Mouse (Mus musculus) cerebellum, postnatal 10 days (tissue): ENCODE measurements at regions not wholly inside any gene's neighbourhood (a gene's known extent, or its start where the extent isn't known, plus 50 kb on each side); places are given as distances from the start of the nearest gene placed in this dataset.
"Not testable (repeated sequence)": the region's sequence is repeated elsewhere in the genome, so short reads cannot be mapped to it uniquely, and the experiment has no call there.

Source experiments
- DNase-seq, 2 experiments: peaks; one replicate each; pipeline ENCODE4 v3.0.0; 2021; ENCODE audit warnings: mixed read lengths in 2 of 2

GRCm38 (mm10) chr12:46398875-46399652, 419.7 kb downstream of the Nova1 start:
- DNase-seq, result peak; percentile 75 to 76

DNA sequence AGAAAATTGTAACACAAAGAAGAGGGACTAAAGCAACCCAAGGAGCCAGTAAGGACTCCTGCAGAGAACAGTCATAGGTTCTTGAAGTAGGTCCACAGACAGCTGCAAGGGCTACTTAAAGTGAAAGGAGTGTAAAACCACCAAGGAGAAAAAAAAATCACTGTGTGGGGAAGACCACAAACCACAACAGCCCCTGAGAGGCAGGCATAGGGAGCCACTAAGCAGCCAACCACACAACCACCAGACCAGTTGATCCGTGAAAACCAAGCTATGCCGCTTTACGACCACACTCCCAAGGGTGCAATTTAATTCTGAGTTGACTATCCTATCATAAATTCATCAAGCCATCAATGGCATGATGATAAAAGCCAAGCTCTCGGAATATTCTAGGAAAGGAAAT, 423.5 kb downstream of the Nova1 start:
- no peak for DNase-seq

DNA sequence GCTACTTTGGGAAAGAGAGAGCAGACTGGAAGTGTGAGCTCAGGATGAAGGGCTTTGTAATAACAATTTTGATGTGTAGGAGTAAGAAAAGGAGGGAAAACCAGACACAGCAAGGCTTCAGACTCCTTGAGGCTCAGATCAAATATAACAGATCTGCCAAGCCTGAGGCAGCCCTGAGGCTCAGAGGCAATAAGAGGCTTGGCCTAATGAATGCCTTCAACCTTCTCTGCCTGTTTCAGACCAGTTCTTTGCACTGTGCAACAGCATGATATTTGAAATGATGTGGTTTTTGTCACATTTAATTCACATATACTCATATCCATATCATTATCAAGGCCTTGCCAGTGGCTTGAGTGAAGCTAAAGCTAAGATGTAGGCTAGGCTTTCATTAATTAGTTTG, 425.0 kb downstream of the Nova1 start:
- DNase-seq, result no peak

DNA sequence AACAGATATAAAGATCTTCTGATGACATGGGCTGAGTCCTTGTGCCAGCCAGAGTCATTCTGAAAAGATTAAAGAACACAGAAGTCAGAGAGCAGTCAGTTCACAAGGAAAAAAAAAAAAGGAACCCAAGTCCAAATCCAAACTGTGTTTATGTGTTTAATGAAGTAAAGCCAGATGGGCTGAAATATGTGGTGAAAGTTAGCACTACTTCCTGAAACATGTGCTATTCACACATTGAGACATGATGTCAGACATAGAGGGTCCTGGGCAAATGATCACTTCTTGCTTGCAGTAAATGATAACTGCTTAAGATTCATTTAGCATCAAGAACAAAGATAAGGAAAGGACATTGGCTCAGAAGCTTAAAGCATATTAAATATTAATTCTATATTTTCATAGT, 439.8 kb downstream of the Nova1 start:
- DNase-seq, result no peak

- peak; percentile 91 to 95 for DNase-seq
These were observed 447.0 kb downstream of the Nova1 start for GRCm38 (mm10) chr12:46371747-46372146.

GRCm38 (mm10) chr12:46333376-46333775, 485.4 kb downstream of the Nova1 start:
- DNase-seq, result no peak

DNA sequence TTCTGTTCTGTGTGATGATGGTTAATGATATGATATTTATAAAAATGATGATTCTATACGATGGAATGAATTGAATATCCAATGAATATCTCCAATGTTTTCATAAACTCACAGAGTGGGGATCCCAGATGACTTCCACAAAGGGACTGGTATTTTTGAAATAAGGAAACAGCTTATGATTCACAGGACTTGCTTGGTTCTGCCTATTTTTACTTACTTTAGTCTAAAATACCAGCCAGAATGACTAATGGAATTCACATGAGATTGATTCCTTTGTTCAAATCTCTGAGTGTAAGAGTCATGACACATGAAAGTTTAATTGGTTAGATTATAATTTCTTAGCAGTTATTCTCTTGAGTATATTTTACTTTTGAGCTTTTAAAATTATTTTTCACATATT, 490.9 kb downstream of the Nova1 start:
- DNase-seq, result no peak

GRCm38 (mm10) chr12:46323276-46323675, 495.5 kb downstream of the Nova1 start:
- peak; percentile 75 to 77 for DNase-seq

- DNase-seq, result no peak
These were observed 515.5 kb downstream of the Nova1 start for GRCm38 (mm10) chr12:46303136-46303797.

DNA sequence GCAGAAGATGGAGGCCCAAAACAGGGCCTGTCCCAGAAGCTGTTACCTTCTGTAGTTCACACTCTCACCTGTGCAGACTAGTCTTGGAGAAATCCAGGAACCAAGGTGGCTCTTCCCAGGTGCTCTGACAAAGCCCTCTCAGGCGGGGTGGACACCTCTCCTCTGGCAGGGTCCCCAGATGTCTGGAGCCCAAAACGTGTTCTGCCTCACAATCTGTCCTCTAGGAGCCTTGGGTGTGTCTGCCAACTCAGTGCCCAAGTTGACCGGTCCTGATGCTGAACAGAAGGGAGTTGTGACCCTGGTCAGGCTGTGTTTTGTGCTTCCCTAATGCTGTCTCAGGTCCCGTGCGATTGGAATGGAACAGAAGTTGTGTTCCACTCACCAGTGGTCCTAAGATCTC, 519.8 kb downstream of the Nova1 start:
- DNase-seq, result no peak

DNA sequence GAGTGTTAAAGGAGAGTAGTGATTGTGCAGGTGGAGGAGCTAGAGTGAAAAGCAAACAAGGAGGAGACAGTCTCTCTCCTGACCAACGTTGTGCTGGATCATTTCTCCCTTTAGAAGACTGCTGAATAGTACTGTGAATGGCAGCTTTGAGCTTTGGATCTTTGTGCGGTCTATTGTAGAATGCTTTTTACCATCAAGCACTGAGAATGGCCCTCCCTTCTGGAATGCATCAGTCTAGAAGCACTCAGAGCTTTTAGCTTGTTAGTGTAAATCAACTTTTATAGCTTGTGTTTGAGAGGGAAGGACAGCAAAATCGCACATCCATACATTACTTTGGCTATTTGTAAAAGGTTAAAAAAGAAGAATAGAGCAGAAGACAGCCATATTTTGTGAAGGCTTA, 534.2 kb downstream of the Nova1 start:
- no peak for DNase-seq

- peak; percentile 43 to 63 for DNase-seq
These were observed 570.2 kb downstream of the Nova1 start for GRCm38 (mm10) chr12:46248402-46249018.

- DNase-seq, result no peak
These were observed 573.8 kb downstream of the Nova1 start for GRCm38 (mm10) chr12:46244925-46245324.

GRCm38 (mm10) chr12:46232359-46232758, 586.4 kb downstream of the Nova1 start:
- DNase-seq, result no peak

DNA sequence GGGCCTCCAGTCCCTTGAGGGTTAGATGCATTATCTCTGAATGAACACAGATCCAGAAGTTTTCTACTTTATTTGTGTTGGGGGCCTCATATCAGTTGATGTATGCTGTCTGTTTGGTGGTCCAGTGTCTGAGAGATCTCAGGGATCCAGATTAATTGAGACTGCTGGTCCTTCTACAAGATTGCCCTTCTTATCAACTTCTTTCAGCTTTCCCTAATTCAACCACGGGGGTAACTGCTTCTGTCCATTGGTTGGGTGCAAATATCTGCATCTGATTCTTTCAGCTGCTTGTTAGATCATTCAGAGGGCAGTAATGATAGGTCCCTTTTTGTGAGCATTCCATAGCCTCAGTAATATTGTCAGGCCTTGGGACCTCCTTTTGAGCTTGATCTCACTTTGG, 603.4 kb downstream of the Nova1 start:
- not testable (repeated sequence) for DNase-seq

- no peak for DNase-seq
These were observed 619.7 kb downstream of the Nova1 start for GRCm38 (mm10) chr12:46199076-46199475.

GRCm38 (mm10) chr12:46197482-46198101, 621.1 kb downstream of the Nova1 start:
- no peak for DNase-seq

GRCm38 (mm10) chr12:46194173-46194572, 624.6 kb downstream of the Nova1 start:
- no peak for DNase-seq
